Mouse (Mus musculus) kidney, adult 2 months (tissue): ENCODE data around the gene Cep170b.

Experiments
- CTCF ChIP-seq: fragments of 200-500 bp; conservative IDR thresholded peaks from 2 replicates; pipeline ENCODE4 v1.5.1; 2011; ENCODE audit warnings: low read depth, mild to moderate bottlenecking, control low read depth, low read length, moderate library complexity, mixed read lengths; ENCODE audit not compliant: insufficient read depth, insufficient read length
- POLR2A ChIP-seq: fragments of 200-500 bp; IDR thresholded peaks from one replicate; pipeline ENCODE4 v1.6.1; 2011; ENCODE audit warnings: low read depth, low read length, control low read depth

- TF ChIP-seq POLR2A (no peak), CTCF (no peak)
Measured at GRCm38 (mm10) chr12:112795466-112796104, 75.3 kb downstream of the Cep170b start.
